Mouse (Mus musculus) ES-E14 (cell line): ENCODE data around the gene Gm14862. TPM values are rescaled to one million over a fixed set of nuclear protein-coding genes. Genes with fewer than 3 reads are reported as not detected.

ENCODE experiments used
- DNase-seq: peaks from one replicate; pipeline ENCODE4 v3.0.0-alpha.2; 2013; ENCODE audit warnings: low read depth, low spot score
- H3K27ac ChIP-seq: 2 replicates; pipeline ENCODE4 v1.5.1; 2012; ENCODE audit warnings: low read depth, mild to moderate bottlenecking, low read length, moderate library complexity, mixed read lengths; ENCODE audit not compliant: poor library complexity, insufficient read depth, severe bottlenecking
- H3K36me3 ChIP-seq: 2 replicates; pipeline ENCODE4 v1.6.1; 2012; ENCODE audit warnings: mild to moderate bottlenecking, low read length, moderate library complexity, mixed read lengths; ENCODE audit not compliant: control insufficient read depth, poor library complexity, insufficient read depth, severe bottlenecking
- H3K4me1 ChIP-seq, 2 experiments: fragments of 150-350 bp in 1 of 2; sonication (generic) in 1 of 2; 2 replicates each; pipeline ENCODE4 v1.6.1; 2012; ENCODE audit warnings: low read length in 2 of 2, mild to moderate bottlenecking in 1 of 2, mixed read lengths in 1 of 2; ENCODE audit not compliant: control insufficient read depth in 2 of 2, insufficient read depth in 2 of 2, poor library complexity in 1 of 2
- H3K4me3 ChIP-seq, 2 experiments: fragments of 150-350 bp in 1 of 2; sonication (generic) in 1 of 2; 2 replicates each; pipeline ENCODE4 v1.5.1; 2012; ENCODE audit warnings: low read length in 2 of 2, low read depth in 1 of 2, mild to moderate bottlenecking in 1 of 2, mixed read lengths in 1 of 2; ENCODE audit not compliant: insufficient read depth in 1 of 2, poor library complexity in 1 of 2, severe bottlenecking in 1 of 2
- H3K9ac ChIP-seq: 2 replicates; pipeline ENCODE4 v1.6.1; 2012; ENCODE audit warnings: low read depth, mild to moderate bottlenecking, low read length, mixed read lengths; ENCODE audit not compliant: poor library complexity, insufficient read depth, severe bottlenecking
- H3K9me3 ChIP-seq: fragments of 150-350 bp; sonication (generic); 2 replicates; pipeline ENCODE4 v1.6.1; 2012; ENCODE audit warnings: low read depth, mild to moderate bottlenecking, low read length; ENCODE audit not compliant: control insufficient read depth, insufficient read depth
- CHD2 ChIP-seq: IDR thresholded peaks from 2 replicates; pipeline ENCODE4 v1.6.1; 2014; ENCODE audit warnings: mild to moderate bottlenecking, low read depth, low read length, inconsistent platforms
- HCFC1 ChIP-seq: IDR thresholded peaks from 2 replicates; pipeline ENCODE4 v1.6.1; 2012; ENCODE audit warnings: low read length, inconsistent platforms, borderline replicate concordance; ENCODE audit not compliant: insufficient read depth
- MAFK ChIP-seq: IDR thresholded peaks from 2 replicates; pipeline ENCODE4 v1.6.1; 2014; ENCODE audit warnings: mild to moderate bottlenecking, low read depth, low read length, inconsistent platforms; ENCODE audit not compliant: insufficient read depth
- ZC3H11A ChIP-seq: IDR thresholded peaks from 2 replicates; pipeline ENCODE4 v1.6.1; 2012; ENCODE audit warnings: low read depth, mild to moderate bottlenecking, inconsistent platforms, low read length, borderline replicate concordance
- ZNF384 ChIP-seq: IDR thresholded peaks from 2 replicates; pipeline ENCODE4 v1.6.1; 2012; ENCODE audit warnings: low read depth, low read length, inconsistent platforms
- in situ Hi-C, 2 experiments: fragments of 600-800 bp; cut with MboI; formaldehyde crosslinking; loops; one replicate each; pipeline ENCODE4 v1.15.1; 2025; ENCODE audit warnings: low sequenced_read_pairs in 2 of 2, inconsistent platforms in 1 of 2; ENCODE audit not compliant: unreplicated experiment in 2 of 2
- total RNA-seq: library from RNA; depleted of rRNA; stranded (reverse); fragments of 300-350 nt; gene quantifications from 2 replicates; pipeline ENCODE4 v1.2.3, GENCODE M21; 2012; rRNA removed

Gene Gm14862
- total RNA-seq, 1 experiment, result not detected

- in situ Hi-C loops, result no loop called here
- Histone ChIP-seq H3K4me1 (no peaks in the 10 kb centered on the region), H3K9ac (no peak overlapping the region), H3K27ac (no peak overlapping the region), H3K4me3 (no peak overlapping the region), H3K9me3 (no peaks in the 10 kb centered on the region), H3K36me3 (no peaks in the 10 kb centered on the region)
- no peak for DNase-seq
- peak; percentile 46; the same call in 1 of the 2 replicates for TF ChIP-seq ZC3H11A
- no peak for TF ChIP-seq CHD2
These were observed 40.5 kb downstream of the Gm14862 start for GRCm38 (mm10) chrX:9216244-9216643.

- no peak for DNase-seq
- in situ Hi-C loops, result no loop called here
These were observed 51.6 kb downstream of the Gm14862 start for GRCm38 (mm10) chrX:9205121-9205520.

GRCm38 (mm10) chrX:9202781-9203405, 53.8 kb downstream of the Gm14862 start:
- no peak overlapping the region for H3K9ac ChIP-seq
- no peak overlapping the region for H3K4me3 ChIP-seq
- no peak overlapping the region for H3K27ac ChIP-seq
- no peaks in the 10 kb centered on the region for H3K9me3 ChIP-seq
- no peaks in the 10 kb centered on the region for H3K4me1 ChIP-seq
- in situ Hi-C loops, result no loop called here
- H3K36me3 ChIP-seq, result no peaks in the 10 kb centered on the region
- DNase-seq, result no peak
- TF ChIP-seq HCFC1 (no peak), MAFK (no peak), ZC3H11A (no peak), CHD2 (no peak), ZNF384 (no peak)

More at GRCm38 (mm10) chrX:9205121-9205520, 51.6 kb downstream of the Gm14862 start:
- no peaks in the 10 kb centered on the region for H3K4me1 ChIP-seq
- H3K9me3 ChIP-seq, result no peaks in the 10 kb centered on the region
- no peaks in the 10 kb centered on the region for H3K36me3 ChIP-seq
- no peak overlapping the region for H3K27ac ChIP-seq
- TF ChIP-seq MAFK (no peak), CHD2 (no peak), HCFC1 (no peak), ZNF384 (no peak), ZC3H11A (no peak)
- H3K9ac ChIP-seq, result no peak overlapping the region
- no peak overlapping the region for H3K4me3 ChIP-seq

GRCm38 (mm10) chrX:9201954-9202353, 54.7 kb downstream of the Gm14862 start:
- Histone ChIP-seq H3K36me3 (no peaks in the 10 kb centered on the region), H3K4me1 (no peaks in the 10 kb centered on the region), H3K9ac (no peak overlapping the region), H3K4me3 (no peak overlapping the region), H3K27ac (no peak overlapping the region), H3K9me3 (no peaks in the 10 kb centered on the region)
- DNase-seq, result no peak
- TF ChIP-seq CHD2, result no peak
- TF ChIP-seq MAFK, result no peak
- in situ Hi-C loops, result no loop called here

Other genes starting within 250 kb of the Gm14862 start
- 0.42 and 1.1 TPM in 2 replicates for gene Fthl17e, start 223.4 kb downstream of the Gm14862 start, total RNA-seq
- gene Fthl17f, start 193.9 kb downstream of the Gm14862 start, total RNA-seq, result 4.6 and 4.9 TPM in 2 replicates
- not detected in 2 replicates for gene 4930402K13Rik, start 152.3 kb downstream of the Gm14862 start, total RNA-seq
- 0.48 and 0.49 TPM in 2 replicates for gene Lancl3, start 57.0 kb downstream of the Gm14862 start, total RNA-seq
- 2.1 and 2.6 TPM in 2 replicates for gene Xk, start 15.9 kb upstream of the Gm14862 start, total RNA-seq
- gene H2al1m, start 26.9 kb upstream of the Gm14862 start, total RNA-seq, result 0.69 TPM in 1 of 2 replicates, not detected in the other
- not detected in 2 replicates for gene H2al1k, start 93.7 kb upstream of the Gm14862 start, total RNA-seq
- 0.69 and 2.7 TPM in 2 replicates for gene Cybb, start 230.9 kb upstream of the Gm14862 start, total RNA-seq